Mouse (Mus musculus) ovary, adult 18-20 months (tissue): Measurements from ENCODE around the gene Sbds.

ENCODE experiments used
- DNase-seq: peaks from one replicate; pipeline ENCODE4 v3.0.0; 2022; ENCODE audit warnings: low spot score, mixed read lengths

Gene Sbds

DNA sequence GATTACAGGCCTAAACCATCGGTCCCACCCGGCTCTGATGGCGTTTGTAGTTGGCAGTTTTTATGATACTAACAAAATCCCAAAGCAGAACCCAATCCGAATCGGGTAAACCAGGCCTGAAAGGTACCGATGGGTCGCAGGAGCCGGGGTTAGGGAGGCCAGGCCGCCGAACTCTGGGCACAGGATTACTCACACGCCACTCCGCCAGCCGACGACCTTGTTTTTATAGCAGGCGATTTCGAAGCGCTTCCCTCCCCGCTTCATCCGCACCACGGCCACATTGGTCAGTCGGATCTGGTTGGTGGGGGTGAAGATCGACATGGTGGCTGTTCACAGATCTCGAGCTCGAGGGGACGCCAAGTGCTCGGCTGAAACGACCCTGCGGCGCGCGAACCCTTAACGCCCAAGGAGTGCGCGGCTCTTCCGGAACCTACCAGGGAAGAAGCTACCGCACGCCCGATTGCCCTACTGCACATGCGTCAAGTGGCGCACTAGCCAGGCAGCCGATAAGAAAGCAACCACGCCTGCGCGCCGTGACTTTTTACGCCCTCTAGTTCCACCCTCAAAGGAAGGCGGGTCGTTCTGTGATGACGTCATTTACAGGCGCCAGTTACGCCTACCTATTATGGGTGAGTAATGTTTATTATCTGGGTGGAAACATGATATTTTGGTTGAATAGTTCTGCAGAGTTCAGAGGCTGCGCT is at the start of gene Sbds, which contains the start of gene Tyw1:
Gene Sbds (minus strand): TSS at position 514 of the 704 bp plus-strand sequence.
Gene Tyw1 (plus strand): TSS at position 603 of the 704 bp plus-strand sequence.
- DNase-seq: peak; percentile 97

GRCm38 (mm10) chr5:130303611-130304010 is 48.3 kb upstream of the Sbds start:
- DNase-seq: no peak

DNA sequence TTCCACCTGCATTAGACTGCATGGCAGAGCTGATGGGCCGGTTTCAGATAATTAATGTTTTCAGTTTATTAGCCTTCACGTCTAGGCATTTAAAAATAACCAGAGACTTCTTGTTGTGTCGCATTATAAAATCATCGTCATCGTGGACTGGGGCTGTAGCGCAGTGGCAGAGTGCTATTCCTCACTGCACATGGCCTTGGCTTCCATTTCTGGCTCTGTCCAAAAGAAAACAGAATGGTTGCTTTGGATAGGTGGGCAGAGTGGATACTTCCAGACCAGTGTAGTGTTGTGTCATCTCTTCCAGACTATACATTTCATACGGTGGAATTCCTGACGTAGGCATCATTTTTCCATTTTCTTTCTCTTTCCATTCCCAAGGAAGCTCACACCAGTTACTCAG is 44.2 kb upstream of the Sbds start:
- no peak for DNase-seq

- no peak for DNase-seq
These were observed 43.6 kb upstream of the Sbds start for GRCm38 (mm10) chr5:130298831-130299460.

DNA sequence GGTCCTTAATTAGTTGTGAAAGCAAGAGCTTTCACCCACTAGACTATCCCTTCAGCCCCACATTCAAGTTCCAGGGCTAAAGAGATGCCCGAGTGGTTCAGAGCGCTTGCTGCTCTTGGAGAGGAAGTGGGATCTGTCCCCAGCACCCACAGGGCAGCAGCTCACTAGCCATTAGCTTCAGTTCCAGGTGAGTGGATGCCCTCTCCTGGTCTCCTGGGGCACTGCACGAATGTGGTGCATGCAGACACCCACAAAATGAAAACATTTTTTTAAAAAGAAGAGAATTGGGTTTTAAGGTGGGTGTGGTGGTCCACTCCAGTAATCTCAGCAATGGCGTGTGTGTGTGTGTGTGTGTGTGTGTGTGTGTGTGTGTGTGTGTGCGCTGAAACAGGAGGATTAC is 40.7 kb upstream of the Sbds start:
- DNase-seq: no peak

- DNase-seq: no peak
These were observed 39.3 kb upstream of the Sbds start for GRCm38 (mm10) chr5:130294598-130294997.

DNA sequence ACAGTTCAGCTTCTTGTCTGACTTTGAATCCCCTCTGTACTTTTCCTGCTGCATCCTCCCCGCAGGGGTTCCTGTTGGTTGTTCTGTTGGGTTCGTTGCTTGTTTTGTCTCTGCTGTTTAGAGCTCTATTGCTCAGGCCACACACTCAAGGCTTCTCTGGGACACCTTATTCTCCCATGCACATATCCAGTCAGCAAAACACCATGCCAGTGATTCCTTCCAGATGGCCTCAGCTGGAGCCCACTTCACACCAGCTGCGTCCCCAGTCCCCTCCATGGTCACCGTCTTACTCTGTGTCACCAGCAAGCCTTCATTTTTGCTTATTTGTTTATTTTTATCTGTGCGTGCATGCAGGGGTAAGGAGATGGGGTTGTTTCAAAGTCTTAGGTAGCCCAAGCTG is 38.6 kb upstream of the Sbds start:
- DNase-seq: no peak

- no peak for DNase-seq
These were observed 37.6 kb upstream of the Sbds start for GRCm38 (mm10) chr5:130292976-130293375.

GRCm38 (mm10) chr5:130290775-130291174 is 35.4 kb upstream of the Sbds start:
- no peak for DNase-seq

DNA sequence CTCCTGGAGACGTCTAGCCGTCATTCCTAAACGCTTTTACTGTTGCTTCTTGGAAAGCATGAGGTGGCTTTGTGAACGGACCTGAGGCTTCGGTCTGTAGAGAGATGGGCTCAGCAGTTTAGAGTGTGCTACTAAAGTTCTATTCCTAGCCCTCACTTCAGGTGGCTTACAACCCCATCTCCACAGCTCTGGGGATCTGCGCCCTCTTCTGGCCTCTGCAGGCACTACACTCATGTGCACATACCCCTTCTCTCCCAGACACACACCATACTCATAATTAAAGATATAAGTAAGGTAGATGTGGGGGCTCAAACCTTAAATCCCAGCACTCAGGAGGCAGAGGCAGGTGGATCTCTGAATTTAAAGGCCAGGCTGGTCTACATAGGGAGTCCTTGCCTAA is 34.9 kb upstream of the Sbds start:
- no peak for DNase-seq

DNA sequence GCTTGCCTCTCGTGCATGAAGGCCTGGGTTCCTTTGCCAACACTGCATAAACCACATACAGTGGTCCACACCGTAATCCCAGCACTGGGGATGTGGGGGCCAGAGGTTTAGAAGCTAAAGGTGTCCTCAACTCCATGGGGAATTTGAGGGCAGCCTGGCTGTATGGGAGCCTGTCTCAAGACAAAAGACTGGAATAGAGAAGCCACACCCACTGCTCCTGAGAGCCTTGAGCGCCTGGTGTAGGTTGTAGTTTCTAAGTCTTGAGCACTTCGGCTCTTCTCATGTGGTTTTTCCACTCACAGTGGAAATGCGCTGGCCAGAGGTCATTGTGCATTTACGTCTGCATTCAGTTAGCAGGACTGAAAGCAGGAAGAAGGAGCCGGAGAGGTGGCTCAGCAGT is 32.8 kb upstream of the Sbds start:
- no peak for DNase-seq

DNA sequence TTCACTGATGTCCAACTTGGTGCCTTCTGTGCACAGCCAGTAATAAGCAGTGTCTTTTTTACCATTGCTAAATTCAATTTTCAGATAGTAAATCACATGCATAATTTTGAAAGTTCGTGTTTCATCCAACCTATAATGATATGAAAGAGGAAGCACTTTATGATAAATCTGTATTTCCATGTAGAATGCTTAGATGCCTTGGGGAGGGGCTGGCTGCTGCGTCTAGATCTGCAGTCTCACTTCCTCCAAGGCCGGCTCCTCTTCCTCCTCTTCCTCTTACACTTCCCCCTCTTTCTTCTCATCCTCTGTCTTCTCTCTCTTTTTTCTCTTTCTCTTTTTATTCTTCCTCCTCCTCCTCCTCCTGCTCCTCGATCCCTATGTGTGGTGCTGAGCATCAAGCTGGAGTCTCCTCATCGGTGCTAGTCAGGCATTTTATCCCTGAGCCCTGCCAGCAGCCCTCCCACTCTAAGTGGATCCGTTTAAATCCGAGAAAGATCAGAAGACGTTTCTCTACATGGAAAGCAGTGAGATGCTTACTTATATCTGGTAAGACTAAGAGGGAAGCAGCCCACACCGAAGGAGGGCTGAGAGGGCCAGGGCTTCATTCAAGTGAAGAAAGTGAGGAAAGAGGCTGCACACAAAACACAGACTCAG is 27.9 kb upstream of the Sbds start:
- no peak for DNase-seq

DNA sequence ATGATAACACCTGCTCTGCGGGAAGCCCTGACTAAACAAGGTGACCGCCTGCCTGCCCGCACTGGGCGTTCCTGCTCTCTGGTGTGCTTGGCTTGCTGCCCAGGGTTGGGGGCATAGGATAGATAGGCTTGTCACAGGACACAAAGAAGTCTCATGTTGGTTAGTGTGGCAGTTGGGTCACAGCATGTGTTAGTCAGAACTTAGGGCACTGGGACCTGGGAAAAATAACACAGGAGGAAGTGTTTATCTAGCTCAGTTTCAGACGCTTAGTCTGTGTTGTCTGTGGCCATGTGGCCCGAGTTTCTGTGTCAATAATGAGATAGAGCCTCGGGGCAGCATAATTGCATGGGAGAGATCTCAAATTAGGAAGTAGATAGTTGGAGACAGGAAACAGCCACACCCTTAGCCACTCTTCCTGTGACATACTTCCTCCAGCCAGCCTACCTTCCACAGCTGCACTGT is 22.7 kb upstream of the Sbds start:
- DNase-seq: no peak

GRCm38 (mm10) chr5:130275509-130275908 is 20.2 kb upstream of the Sbds start:
- DNase-seq: no peak

DNA sequence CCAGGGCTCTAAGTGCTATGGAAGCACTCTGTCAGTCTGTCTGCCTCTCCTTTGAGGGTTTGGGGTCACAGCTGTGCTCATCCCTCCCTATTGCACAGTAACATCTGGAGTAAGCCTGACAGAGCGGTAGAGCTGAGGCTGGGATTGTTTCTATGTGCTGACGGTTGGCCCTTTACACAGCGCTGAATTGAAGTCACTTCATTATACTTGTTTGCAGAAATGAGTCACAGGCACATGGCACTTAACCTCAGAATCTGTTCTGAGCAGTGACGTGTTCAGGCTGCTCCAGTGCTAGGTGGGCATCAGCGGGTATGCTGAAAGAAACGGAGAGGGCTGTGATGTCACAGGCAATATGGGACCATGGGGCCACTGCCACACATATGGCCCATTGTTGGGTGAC is 17.7 kb upstream of the Sbds start:
- no peak for DNase-seq

GRCm38 (mm10) chr5:130272344-130272743 is 17.0 kb upstream of the Sbds start:
- DNase-seq: no peak

GRCm38 (mm10) chr5:130268976-130269375 is 13.6 kb upstream of the Sbds start:
- DNase-seq: no peak

DNA sequence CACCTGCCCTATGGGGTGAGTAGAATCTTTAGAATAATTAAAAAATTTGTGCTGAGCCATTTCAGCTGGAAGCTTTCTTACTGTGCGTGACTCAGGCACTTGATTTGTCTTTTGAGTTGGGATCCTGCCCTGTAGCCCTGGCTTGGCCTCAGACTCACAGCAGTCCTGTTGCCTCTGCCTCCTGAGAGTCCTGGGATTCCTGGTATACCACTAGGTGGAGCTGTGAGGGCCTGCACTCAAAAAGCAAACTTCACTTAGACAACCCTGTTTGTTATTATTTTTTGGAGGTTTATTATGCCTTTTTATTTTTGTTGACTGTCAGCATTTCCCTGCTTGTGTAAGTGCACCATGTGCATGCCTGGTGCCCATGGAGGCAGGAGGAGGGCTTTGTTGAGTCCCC is 12.0 kb upstream of the Sbds start:
- no peak for DNase-seq

- no peak for DNase-seq
These were observed 11.3 kb upstream of the Sbds start for GRCm38 (mm10) chr5:130266651-130267050.

- no peak for DNase-seq
These were observed 9.2 kb upstream of the Sbds start for GRCm38 (mm10) chr5:130264433-130265005.

DNA sequence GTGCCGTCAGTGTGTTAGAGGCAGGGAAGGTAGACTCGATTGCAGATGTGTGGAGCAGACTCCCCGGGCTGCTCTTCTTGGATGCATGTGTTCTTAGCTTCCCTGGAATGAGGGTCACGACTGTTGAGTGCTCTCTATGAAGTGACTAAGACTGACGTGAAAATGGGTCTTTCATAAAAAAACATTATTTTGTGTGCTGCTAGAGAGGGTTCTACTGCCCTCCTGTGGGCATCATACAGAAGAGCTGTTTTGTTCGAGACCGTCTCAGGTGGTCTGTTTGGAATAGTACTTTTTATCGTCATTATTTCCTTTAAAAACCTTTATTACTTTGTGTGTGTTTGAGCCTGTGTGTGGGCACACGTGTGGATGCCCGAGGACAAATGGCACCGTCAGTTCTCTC is 8.1 kb upstream of the Sbds start:
- no peak for DNase-seq

- no peak for DNase-seq
These were observed 2.0 kb upstream of the Sbds start for GRCm38 (mm10) chr5:130257303-130257702.
